Comparison of ENCODE assay signal across 9 mouse cellular contexts in genomic region chr1:75244836-75245235, GRCm38 (mm10). TPM values are rescaled to one million over a fixed set of nuclear protein-coding genes. Genes with fewer than 3 reads are reported as not detected.
A peak's percentile ranks its signal among the peaks of the same experiment; 100 is the strongest.
DNase-seq lines count a peak whose midpoint lies in the region; ATAC-seq and TF ChIP-seq lines count a peak whose summit lies in the region.
"Had no signal": no experiment of that assay in that cellular context is flagged by ENCODE, and none has a peak within 500 bp of the region (broad histone marks: within the 10 kb centered on the region; RNA-seq: fewer than 3 reads in every experiment).

No protein-coding gene starts in this region.

- H3K4me2 ChIP-seq in CH12.LX (ENCODE audit: insufficient read depth, low read depth, poor library complexity, severe bottlenecking): no peak overlapping the region
- no peak overlapping the region for H3K4me2 ChIP-seq in hindbrain, embryonic 12.5 days (replicated peaks)
- no peak overlapping the region for H3K4me2 ChIP-seq in midbrain, embryonic 14.5 days (ENCODE audit: low read length)

- no peak for TF ChIP-seq CTCF in gastrocnemius, adult 2 months (IDR thresholded peaks at IDR 0.05)
- no peak for TF ChIP-seq CTCF in CH12.LX (conservative IDR thresholded peaks at IDR 0.05 in 1 of 2, IDR thresholded peaks at IDR 0.05 in 1 of 2; ENCODE audit: low read depth in 2 of 2, low read length in 2 of 2)

- no peak overlapping the region for H3K4me3 ChIP-seq in gastrocnemius, adult 2 months
- no peak overlapping the region for H3K4me3 ChIP-seq in CH12.LX (replicated peaks in 1 of 3; ENCODE audit: low read depth in 2 of 3, low read length in 2 of 3, poor library complexity in 1 of 3)
- H3K4me3 ChIP-seq in hindbrain, embryonic 12.5 days: no peak overlapping the region
- H3K4me3 ChIP-seq in midbrain, embryonic 14.5 days (replicated peaks; ENCODE audit: low read depth, low read length): no peak overlapping the region

- TF ChIP-seq RAD21 in CH12.LX (IDR thresholded peaks at IDR 0.05; ENCODE audit: low read depth, low read length): no peak

- intact Hi-C loops in gastrocnemius, adult 2 months (cut with DNase I): no loop called here
- intact Hi-C loops in gastrocnemius, postnatal 14 days (cut with DNase I; ENCODE audit: low total_unique reads): no loop called here
- intact Hi-C loops in left cerebral cortex, postnatal 14 days (cut with DNase I): no loop called here

- no peaks in the 10 kb centered on the region for H3K79me2 ChIP-seq in CH12.LX (replicated peaks; ENCODE audit: control insufficient read depth, extremely low read depth, insufficient read depth, poor library complexity, severe bottlenecking)

- H3K27me3 ChIP-seq in CH12.LX (replicated peaks): no peaks in the 10 kb centered on the region
- no peaks in the 10 kb centered on the region for H3K27me3 ChIP-seq in hindbrain, embryonic 12.5 days
- no peaks in the 10 kb centered on the region for H3K27me3 ChIP-seq in midbrain, embryonic 14.5 days (ENCODE audit: control insufficient read depth, insufficient read depth, low read length)

- H3K9ac ChIP-seq in CH12.LX (ENCODE audit: insufficient read depth, low read depth): no peak overlapping the region
- no peak overlapping the region for H3K9ac ChIP-seq in hindbrain, embryonic 12.5 days
- no peak overlapping the region for H3K9ac ChIP-seq in midbrain, embryonic 14.5 days (replicated peaks; ENCODE audit: low read length)

- peaks cover 0 to 11% of the 10 kb centered on the region in 2 experiments; a peak in 2 of 4 replicates for H3K4me1 ChIP-seq in CH12.LX (ENCODE audit: control insufficient read depth in 1 of 2, insufficient read depth in 2 of 2)
- H3K4me1 ChIP-seq in hindbrain, embryonic 12.5 days: peaks cover 11% of the 10 kb centered on the region
- H3K4me1 ChIP-seq in midbrain, embryonic 14.5 days (ENCODE audit: control insufficient read depth, insufficient read depth, low read length): no peaks in the 10 kb centered on the region

- peaks cover 31 to 70% of the 10 kb centered on the region in 2 experiments for H3K36me3 ChIP-seq in CH12.LX (replicated peaks in 1 of 2; ENCODE audit: control insufficient read depth in 1 of 2, insufficient read depth in 1 of 2, low read length in 1 of 2)
- H3K36me3 ChIP-seq in hindbrain, embryonic 12.5 days: peaks cover 31% of the 10 kb centered on the region
- peaks cover 27% of the 10 kb centered on the region for H3K36me3 ChIP-seq in midbrain, embryonic 14.5 days (ENCODE audit: control insufficient read depth, insufficient read depth, low read length)

- ATAC-seq in hindbrain, embryonic 12.5 days (ENCODE audit: low FRiP score): peak; percentile 47; the same call in 1 of the 2 replicates
- peak; percentile 65 for ATAC-seq in midbrain, embryonic 14.5 days (ENCODE audit: low FRiP score, low TSS enrichment)

- in situ Hi-C loops in CH12.LX (cut with MboI; ENCODE audit: low pct_ligation_motif_present, low pct_unique_long_range_greater_than_20kb, low sequenced_read_pairs): no loop called here

- DNase-seq in gastrocnemius, adult 2 months: peak; percentile 52
- DNase-seq in gastrocnemius, postnatal 14 days: no peak
- DNase-seq in CH12.LX (ENCODE audit: extremely low read depth): no peak
- peak; percentile 52 to 58 for DNase-seq in cerebellum, postnatal 36 days
- DNase-seq in left cerebral cortex, postnatal 14 days (ENCODE audit: low spot score in 2 of 2): peak; percentile 72 to 77
- peak; percentile 83 for DNase-seq in midbrain, embryonic 14.5 days
- DNase-seq in testis, postnatal 14 days (ENCODE audit: low spot score): no peak

- H3K9me3 ChIP-seq in CH12.LX (replicated peaks; ENCODE audit: low read length): no peaks in the 10 kb centered on the region
- no peaks in the 10 kb centered on the region for H3K9me3 ChIP-seq in hindbrain, embryonic 12.5 days (replicated peaks)
- no peaks in the 10 kb centered on the region for H3K9me3 ChIP-seq in midbrain, embryonic 14.5 days (ENCODE audit: control insufficient read depth, low read length)

- no peak for TF ChIP-seq EP300 in CH12.LX (IDR thresholded peaks at IDR 0.05; ENCODE audit: low read length)

- 13% methylated on average over 4 of the region's 4 CpGs for WGBS in hindbrain, embryonic 12.5 days
- 16% methylated on average over 4 of the region's 4 CpGs for WGBS in midbrain, embryonic 14.5 days

- H3K27ac ChIP-seq in gastrocnemius, adult 2 months: no peak overlapping the region
- H3K27ac ChIP-seq in CH12.LX (ENCODE audit: insufficient read depth, low read depth): no peak overlapping the region
- H3K27ac ChIP-seq in hindbrain, embryonic 12.5 days: no peak overlapping the region
- H3K27ac ChIP-seq in midbrain, embryonic 14.5 days (replicated peaks; ENCODE audit: low read depth, low read length): no peak overlapping the region

- dilution Hi-C loops in CH12.LX (cut with MboI; ENCODE audit: extremely low pct_ligation_motif_present, extremely low pct_unique_long_range_greater_than_20kb, low sequenced_read_pairs): no loop called here

- no peak for TF ChIP-seq POLR2A in CH12.LX (IDR thresholded peaks at IDR 0.05; ENCODE audit: low read depth, low read length)

TF ChIP-seq in CH12.LX, 34 proteins besides CTCF, POLR2A, EP300 and RAD21:
- TF ChIP-seq JUN (IDR thresholded peaks at IDR 0.05; ENCODE audit: insufficient read depth, low read depth, low read length) (no peak), JUND (conservative IDR thresholded peaks at IDR 0.05; ENCODE audit: low read depth, low read length) (no peak), ETS1 (conservative IDR thresholded peaks at IDR 0.05; ENCODE audit: low read depth, low read length) (no peak), HCFC1 (IDR thresholded peaks at IDR 0.05; ENCODE audit: low read depth, low read length) (peak; percentile 79)

RNA-seq across cellular contexts. Expression of gene Dnajb2, which starts 8.6 kb away (rescaled TPM):
- total RNA-seq in gastrocnemius, adult 2 months (2021): 10 to 100 TPM; 83.2 to 88.9 TPM
- total RNA-seq in gastrocnemius, postnatal 14 days (2021): 10 to 100 TPM; 32.4 to 33.2 TPM
- 13.8 and 14.7 TPM in 2 replicates for total RNA-seq in CH12.LX (2012; rRNA removed)
- 4.6 and 6.8 TPM in 2 replicates for total RNA-seq in CH12.LX (2014; rRNA removed)
- polyA plus RNA-seq in CH12.LX (2012; ENCODE audit: insufficient read length, low read depth): 15.2 and 15.3 TPM in 2 replicates
- 54.6 and 55.2 TPM in 2 replicates for polyA plus RNA-seq in hindbrain, embryonic 12.5 days (2016; fragmentation: Nextera tagmentation; extraction: Ambion mirVana)
- 10 to 100 TPM; 76.5 to 80.2 TPM for total RNA-seq in left cerebral cortex, postnatal 14 days (2021)
- 29.5 and 38.3 TPM in 2 replicates for polyA plus RNA-seq in midbrain, embryonic 14.5 days (2014; fragmentation: Nextera tagmentation; extraction: Ambion mirVana)

RNA-seq across cellular contexts. Expression of gene A630095N17Rik, which starts 12.9 kb away (rescaled TPM):
- not detected for total RNA-seq in gastrocnemius, adult 2 months (2021)
- not detected for total RNA-seq in gastrocnemius, postnatal 14 days (2021)
- total RNA-seq in CH12.LX (2012; rRNA removed): 0.30 TPM in 1 of 2 replicates, not detected in the other
- total RNA-seq in CH12.LX (2014; rRNA removed): 0.74 and 1.4 TPM in 2 replicates
- polyA plus RNA-seq in CH12.LX (2012; ENCODE audit: insufficient read length, low read depth): 0.74 and 0.78 TPM in 2 replicates
- polyA plus RNA-seq in hindbrain, embryonic 12.5 days (2016; fragmentation: Nextera tagmentation; extraction: Ambion mirVana): not detected in 2 replicates
- not detected for total RNA-seq in left cerebral cortex, postnatal 14 days (2021)
- not detected in 2 replicates for polyA plus RNA-seq in midbrain, embryonic 14.5 days (2014; fragmentation: Nextera tagmentation; extraction: Ambion mirVana)
- total RNA-seq: layer of hippocampus, postnatal 36 days had no signal

RNA-seq across cellular contexts. Expression of gene Ptprn, which starts 19.5 kb away (rescaled TPM):
- total RNA-seq in gastrocnemius, adult 2 months (2021): not detected
- total RNA-seq in gastrocnemius, postnatal 14 days (2021): under 1 TPM; 0.08 to 0.13 TPM
- total RNA-seq in CH12.LX (2012; rRNA removed): 0.04 TPM in 1 of 2 replicates, not detected in the other
- not detected in 2 replicates for total RNA-seq in CH12.LX (2014; rRNA removed)
- 0.16 TPM in 1 of 2 replicates, not detected in the other for polyA plus RNA-seq in CH12.LX (2012; ENCODE audit: insufficient read length, low read depth)
- 11.7 and 12.6 TPM in 2 replicates for polyA plus RNA-seq in hindbrain, embryonic 12.5 days (2016; fragmentation: Nextera tagmentation; extraction: Ambion mirVana)
- total RNA-seq in left cerebral cortex, postnatal 14 days (2021): 100 to 1,000 TPM; 376 to 396 TPM
- 16.6 and 19.3 TPM in 2 replicates for polyA plus RNA-seq in midbrain, embryonic 14.5 days (2014; fragmentation: Nextera tagmentation; extraction: Ambion mirVana)

RNA-seq across cellular contexts. Expression of gene Tuba4a, which starts 25.2 kb away (rescaled TPM):
- total RNA-seq in gastrocnemius, adult 2 months (2021): 1,000 to 10,000 TPM; 1,043 to 1,330 TPM
- total RNA-seq in gastrocnemius, postnatal 14 days (2021): 100 to 1,000 TPM; 475 to 599 TPM
- total RNA-seq in CH12.LX (2012; rRNA removed): 180 and 259 TPM in 2 replicates
- total RNA-seq in CH12.LX (2014; rRNA removed): 168 and 192 TPM in 2 replicates
- polyA plus RNA-seq in CH12.LX (2012; ENCODE audit: insufficient read length, low read depth): 259 and 294 TPM in 2 replicates
- 10.3 and 11.1 TPM in 2 replicates for polyA plus RNA-seq in hindbrain, embryonic 12.5 days (2016; fragmentation: Nextera tagmentation; extraction: Ambion mirVana)
- 100 to 1,000 TPM; 658 to 691 TPM for total RNA-seq in left cerebral cortex, postnatal 14 days (2021)
- 4.2 and 6.4 TPM in 2 replicates for polyA plus RNA-seq in midbrain, embryonic 14.5 days (2014; fragmentation: Nextera tagmentation; extraction: Ambion mirVana)

RNA-seq across cellular contexts. Expression of gene Resp18, which starts 33.4 kb away (rescaled TPM):
- total RNA-seq in gastrocnemius, adult 2 months (2021): not detected
- not detected for total RNA-seq in gastrocnemius, postnatal 14 days (2021)
- total RNA-seq in CH12.LX (2012; rRNA removed): not detected in 2 replicates
- total RNA-seq in CH12.LX (2014; rRNA removed): not detected in 2 replicates
- polyA plus RNA-seq in CH12.LX (2012; ENCODE audit: insufficient read length, low read depth): not detected in 2 replicates
- polyA plus RNA-seq in hindbrain, embryonic 12.5 days (2016; fragmentation: Nextera tagmentation; extraction: Ambion mirVana): 50.0 and 56.8 TPM in 2 replicates
- 10 to 100 TPM; 69.0 to 98.8 TPM for total RNA-seq in left cerebral cortex, postnatal 14 days (2021)
- polyA plus RNA-seq in midbrain, embryonic 14.5 days (2014; fragmentation: Nextera tagmentation; extraction: Ambion mirVana): 116 and 164 TPM in 2 replicates

Comparison
In these comparisons a context has a peak if more than half of its experiments do, and no peak if none do; other contexts are left out.
1. DNase-seq: peak in gastrocnemius, adult 2 months (single experiment), cerebellum, postnatal 36 days (2 of 2), left cerebral cortex, postnatal 14 days (2 of 2) and midbrain, embryonic 14.5 days (single experiment); none in gastrocnemius, postnatal 14 days (single experiment), CH12.LX (single experiment) and testis, postnatal 14 days (single experiment).
2. RNA of gene Ptprn, which starts 19.5 kb away (total RNA-seq): 376 to 396 TPM in left cerebral cortex, postnatal 14 days; 0.08 to 0.13 TPM in gastrocnemius, postnatal 14 days, not detected in gastrocnemius, adult 2 months and 0.04 TPM in CH12.LX; every median in the first group is over 100 times any median in the second.